Mouse (Mus musculus) cerebellum, adult 2 months (tissue): Measurements from ENCODE around the gene Hspg2. TPM values are rescaled to one million over a fixed set of nuclear protein-coding genes. Genes with fewer than 3 reads are reported as not detected.

ENCODE experiments used
- DNase-seq, 2 experiments: peaks; one replicate each; pipeline ENCODE4 v3.0.0; 2021
- H3K27ac ChIP-seq: fragments of 200-500 bp; 2 replicates; pipeline ENCODE4 v1.5.1; 2012; ENCODE audit warnings: low read length, control low read depth, inconsistent platforms; ENCODE audit not compliant: insufficient read depth
- H3K27me3 ChIP-seq: fragments of 200-500 bp; 2 replicates; pipeline ENCODE4 v1.6.1; 2012; ENCODE audit warnings: inconsistent platforms, mild to moderate bottlenecking, low read length, moderate library complexity; ENCODE audit not compliant: control insufficient read depth, insufficient read depth
- H3K4me1 ChIP-seq: fragments of 200-500 bp; 2 replicates; pipeline ENCODE4 v1.6.1; 2011; ENCODE audit warnings: low read length; ENCODE audit not compliant: control insufficient read depth, insufficient read depth
- H3K4me3 ChIP-seq: fragments of 200-500 bp; replicated peaks from 2 replicates; pipeline ENCODE3; 2011; ENCODE audit warnings: mild to moderate bottlenecking, low read depth, low read length, control low read depth; ENCODE audit not compliant: insufficient read depth
- CTCF ChIP-seq: fragments of 200-500 bp; IDR thresholded peaks from 2 replicates; pipeline ENCODE4 v1.5.1; 2011; ENCODE audit warnings: low read depth, mild to moderate bottlenecking, control low read depth, low read length, moderate library complexity, borderline replicate concordance; ENCODE audit not compliant: insufficient read depth
- POLR2A ChIP-seq: fragments of 200-500 bp; IDR thresholded peaks from 2 replicates; pipeline ENCODE4 v1.6.1; 2011; ENCODE audit warnings: low read length, control low read depth, borderline replicate concordance; ENCODE audit not compliant: insufficient read depth
- WGBS: fragments of 180-500 bp; shearing (Covaris S2); methylation state at CpG from one replicate; pipeline ENCODE4 v1.1.7; 2018; 5-methylcytosine and 5-hydroxymethylcytosine counted together
- polyA plus RNA-seq: library from polyadenylated mRNA; depleted of rRNA; stranded (reverse); fragments of >200 nt; gene quantifications from 2 replicates; pipeline ENCODE4 v1.2.3, GENCODE M21; 2012

Gene Hspg2
- polyA plus RNA-seq, 1 experiment: 2.8 TPM

DNA sequence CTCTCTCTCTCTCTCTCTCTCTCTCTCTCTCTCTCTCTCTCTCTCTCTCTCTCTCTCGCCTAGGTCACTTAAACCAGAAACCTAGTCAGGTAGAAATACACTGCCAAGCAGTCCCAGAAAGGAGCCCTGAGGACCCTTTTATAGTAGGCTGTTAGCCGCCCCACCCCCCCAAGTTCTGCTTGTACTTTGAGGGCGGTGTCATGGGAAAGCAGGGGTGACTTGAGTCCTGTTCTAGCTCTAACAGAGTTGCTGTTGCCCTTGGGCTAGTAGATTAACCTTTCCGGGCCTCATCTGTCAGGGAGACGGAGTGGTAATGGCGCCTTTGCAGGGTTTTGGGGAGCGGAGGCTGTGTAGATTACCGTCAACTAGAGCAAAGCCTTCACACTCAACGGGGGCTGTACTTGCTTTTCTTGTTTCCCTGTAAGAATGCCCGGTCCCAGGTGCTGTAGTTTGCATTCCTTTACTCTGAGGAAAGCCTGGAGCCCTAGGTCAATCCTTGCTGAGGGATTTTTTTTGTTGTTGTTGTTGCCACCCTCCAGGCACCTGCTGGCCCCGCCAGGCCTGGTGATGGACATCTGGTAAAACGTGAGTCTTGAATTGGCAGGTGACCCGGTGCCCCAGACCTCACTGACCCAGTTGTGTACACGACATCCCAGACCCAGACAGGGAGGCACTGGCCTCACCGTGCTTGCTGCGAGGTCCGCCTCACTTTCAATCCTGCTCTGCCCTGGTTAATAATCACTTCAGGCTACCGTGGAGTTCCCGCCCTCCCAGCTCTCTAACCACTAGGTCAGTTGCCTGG is 11.8 kb downstream of the Hspg2 start:
- H3K4me1 ChIP-seq: peaks cover 16% of the 10 kb centered on the region
- TF ChIP-seq POLR2A (no peak), CTCF (no peak)
- WGBS: 87% methylated on average over 19 of the region's 19 CpGs
- H3K4me3 ChIP-seq: no peak overlapping the region
- no peaks in the 10 kb centered on the region for H3K27me3 ChIP-seq
- no peak overlapping the region for H3K27ac ChIP-seq
- DNase-seq: no peak

DNA sequence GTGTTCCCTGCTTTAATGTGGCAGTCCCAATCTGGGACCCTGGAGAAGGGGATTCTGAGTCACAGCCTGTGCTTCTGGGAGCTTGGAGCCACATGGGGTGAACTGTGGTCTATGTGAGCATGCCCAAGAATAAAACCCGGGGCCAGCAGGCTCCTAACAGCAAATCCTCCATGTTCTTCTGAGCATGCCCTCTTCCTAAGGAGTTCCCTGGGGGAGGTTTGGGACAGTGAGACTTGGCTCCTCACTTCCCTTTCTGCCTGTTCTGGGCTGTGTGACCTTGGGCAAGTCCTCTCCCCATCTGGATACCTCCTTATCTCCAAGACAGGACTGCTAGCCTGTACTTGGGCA is 12.4 kb downstream of the Hspg2 start:
- no peak for TF ChIP-seq CTCF
- TF ChIP-seq POLR2A: no peak
- DNase-seq: no peak
- H3K4me3 ChIP-seq: no peak overlapping the region
- no peaks in the 10 kb centered on the region for H3K27me3 ChIP-seq
- peaks cover 20% of the 10 kb centered on the region for H3K4me1 ChIP-seq
- no peak overlapping the region for H3K27ac ChIP-seq
- WGBS: 35% methylated on average over 1 of the region's 1 CpGs

DNA sequence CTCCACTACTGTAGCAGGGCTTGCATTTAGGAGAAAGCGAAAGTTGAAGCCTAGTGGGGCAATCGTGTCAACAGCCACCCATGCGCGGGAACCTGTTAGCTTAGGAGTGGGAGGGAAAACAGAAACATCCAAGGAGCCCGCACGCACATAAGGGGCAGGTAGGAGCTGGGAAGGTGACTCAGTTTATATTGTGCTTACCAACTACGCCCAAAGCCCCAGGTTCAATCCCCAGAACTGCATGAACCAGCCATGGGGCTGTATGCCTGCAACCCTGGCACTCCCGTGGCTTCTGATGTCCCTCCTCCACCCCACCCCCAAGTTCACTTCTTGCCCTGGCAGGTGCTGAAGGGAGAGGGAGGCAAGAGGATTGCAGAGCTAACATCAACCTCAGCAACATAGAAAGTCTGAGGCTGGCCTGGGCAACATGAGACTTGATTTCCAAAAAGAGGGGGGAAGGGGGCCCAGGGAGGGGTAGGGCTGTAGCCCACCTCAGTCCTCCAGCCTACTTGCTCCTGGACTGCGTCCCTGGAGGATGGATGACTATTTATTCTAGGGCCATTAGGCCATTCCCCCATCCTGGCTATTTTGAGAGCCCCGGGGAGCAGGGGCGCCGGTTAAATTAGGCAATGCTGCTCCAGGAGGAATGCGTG is 12.9 kb downstream of the Hspg2 start:
- no peak for TF ChIP-seq POLR2A
- TF ChIP-seq CTCF: no peak
- WGBS: 95% methylated on average over 13 of the region's 13 CpGs
- Histone ChIP-seq H3K4me1 (peaks cover 25% of the 10 kb centered on the region), H3K27ac (no peak overlapping the region), H3K27me3 (no peaks in the 10 kb centered on the region), H3K4me3 (no peak overlapping the region)
- DNase-seq: no peak

DNA sequence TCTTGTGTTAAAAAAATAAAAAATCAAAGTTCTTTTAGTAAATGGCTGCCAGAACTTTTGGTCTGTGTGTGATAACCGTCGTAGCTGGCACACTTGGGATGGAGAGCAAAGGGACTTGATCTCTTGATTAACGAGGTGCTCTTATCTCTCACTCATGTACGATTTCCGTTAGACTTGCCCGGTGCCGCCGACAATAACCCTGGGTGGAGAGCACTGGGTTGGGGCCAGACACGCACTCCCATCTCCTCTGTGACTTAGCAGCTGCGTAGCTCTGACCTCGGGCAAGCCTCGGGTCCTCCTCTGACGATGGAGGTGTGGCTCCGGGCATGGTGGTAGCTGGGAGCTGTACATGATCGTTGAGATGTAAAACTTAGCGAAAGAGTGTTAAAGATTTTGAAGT is 15.3 kb downstream of the Hspg2 start:
- WGBS: 45% methylated on average over 16 of the region's 16 CpGs
- H3K27ac ChIP-seq: no peak overlapping the region
- TF ChIP-seq POLR2A (no peak), CTCF (no peak)
- no peaks in the 10 kb centered on the region for H3K27me3 ChIP-seq
- no peak for DNase-seq
- H3K4me1 ChIP-seq: peaks cover 34% of the 10 kb centered on the region
- H3K4me3 ChIP-seq: no peak overlapping the region

DNA sequence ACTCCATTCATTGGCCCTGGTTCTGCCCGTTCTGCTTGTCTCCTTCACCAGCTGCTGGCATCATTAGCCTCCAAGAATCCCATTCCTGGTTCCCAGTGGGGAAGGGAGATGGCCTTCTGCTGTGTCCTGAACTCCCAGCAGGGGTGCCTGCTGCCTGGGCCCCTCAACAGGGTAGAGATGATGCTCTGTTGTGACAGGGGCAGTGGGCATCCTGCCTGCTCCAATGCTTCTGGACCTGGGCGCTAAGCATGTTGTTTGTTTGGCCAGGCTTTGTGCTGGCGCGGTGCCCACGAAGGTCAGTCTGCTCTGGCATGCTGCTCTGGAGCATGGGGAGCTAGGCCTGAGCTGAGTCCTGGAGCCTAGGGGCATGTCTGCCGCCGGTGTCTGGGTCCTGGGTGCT is 16.0 kb downstream of the Hspg2 start:
- Histone ChIP-seq H3K4me1 (peaks cover 41% of the 10 kb centered on the region), H3K27me3 (no peaks in the 10 kb centered on the region), H3K4me3 (no peak overlapping the region), H3K27ac (0 out of 2 replicates have a peak overlapping the region, but pooled peaks have one; percentile 4)
- DNase-seq: peak; percentile 86 to 88
- WGBS: 2% methylated on average over 7 of the region's 7 CpGs
- no peak for TF ChIP-seq POLR2A
- no peak for TF ChIP-seq CTCF

DNA sequence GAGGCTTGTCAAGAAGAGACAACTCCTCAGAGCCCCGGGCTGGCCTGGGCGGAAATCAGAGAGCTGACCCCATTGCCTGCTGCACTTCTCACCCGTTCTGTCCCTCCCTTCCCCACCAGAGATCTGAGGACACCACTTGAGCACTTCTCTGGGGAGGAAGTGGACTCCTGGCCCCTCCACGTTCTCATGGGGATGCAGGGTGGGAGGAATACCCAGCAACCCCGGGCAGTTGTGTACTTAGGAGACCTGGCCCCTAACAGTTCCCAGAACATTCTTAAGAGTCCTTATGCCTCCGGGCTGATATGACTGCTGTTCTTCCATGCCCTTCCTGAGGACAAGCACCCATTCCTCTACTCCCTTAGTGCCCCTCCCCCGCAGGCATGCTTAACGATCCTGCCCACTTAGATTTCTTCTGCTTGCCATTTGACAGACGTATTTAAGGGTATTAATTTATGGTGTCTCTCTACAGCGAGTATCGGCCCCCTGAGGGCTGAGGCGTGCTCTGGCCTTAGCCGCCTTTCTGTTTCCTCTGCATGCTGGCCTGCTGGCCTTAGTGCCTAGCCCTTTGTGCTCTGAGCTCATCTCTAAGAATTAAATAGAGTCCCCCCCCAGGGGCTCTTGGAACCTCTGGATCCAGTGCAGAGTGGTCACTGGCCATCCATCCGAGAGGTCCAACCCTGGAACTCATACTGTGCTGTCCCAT is 16.8 kb downstream of the Hspg2 start:
- DNase-seq: no peak
- Histone ChIP-seq H3K4me3 (no peak overlapping the region), H3K27ac (no peak overlapping the region), H3K4me1 (peaks cover 41% of the 10 kb centered on the region), H3K27me3 (no peaks in the 10 kb centered on the region)
- 74% methylated on average over 14 of the region's 14 CpGs for WGBS
- no peak for TF ChIP-seq POLR2A
- TF ChIP-seq CTCF: no peak

DNA sequence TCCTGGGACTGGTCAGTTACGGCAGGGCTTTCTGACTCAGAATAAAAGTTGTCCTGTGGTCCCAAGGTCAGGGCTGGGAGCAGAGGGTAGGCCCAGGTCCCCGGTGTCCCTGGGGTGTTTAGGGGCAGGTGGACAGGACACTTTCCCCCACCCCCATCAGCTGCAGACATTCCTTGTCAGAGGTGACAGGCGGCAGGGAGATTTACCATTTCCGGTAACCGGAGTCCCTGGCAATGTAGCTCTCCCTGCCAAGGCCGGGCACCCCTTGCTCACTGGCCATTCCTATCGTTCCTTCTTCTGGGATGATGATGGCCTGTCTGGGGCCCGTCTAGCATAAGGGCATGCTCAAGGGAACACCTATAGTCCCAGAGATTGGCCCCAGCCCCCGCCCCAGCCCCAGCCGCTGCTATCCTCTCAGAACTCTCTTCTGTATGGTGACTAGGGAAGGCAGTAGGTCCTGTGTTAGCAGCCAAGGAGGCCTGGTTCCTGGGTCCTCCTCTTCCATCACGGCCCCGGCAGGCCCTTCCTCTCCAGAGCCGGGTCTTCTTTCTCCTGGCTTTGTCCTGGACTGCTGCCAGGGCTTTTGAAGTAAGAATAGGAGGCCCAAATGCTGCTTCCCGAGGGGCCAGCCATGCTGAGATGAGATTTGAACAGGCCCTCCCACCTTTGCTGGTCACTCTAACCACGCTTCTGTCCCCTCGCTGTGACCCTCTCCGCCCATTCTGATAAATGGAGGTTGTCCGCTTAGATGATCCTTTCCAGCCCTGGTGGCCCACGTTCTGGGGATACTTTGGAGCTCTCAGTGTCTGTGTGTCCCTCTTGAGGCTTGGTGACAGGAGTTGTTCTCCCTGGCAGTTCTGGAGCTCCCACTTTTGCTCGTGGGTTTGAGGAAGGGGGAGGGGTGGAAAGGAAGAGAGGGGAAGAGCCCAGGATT is 17.8 kb downstream of the Hspg2 start:
- H3K4me3 ChIP-seq: no peak overlapping the region
- H3K27me3 ChIP-seq: no peaks in the 10 kb centered on the region
- no peak overlapping the region for H3K27ac ChIP-seq
- H3K4me1 ChIP-seq: peaks cover 41% of the 10 kb centered on the region
- no peak for TF ChIP-seq CTCF
- no peak for TF ChIP-seq POLR2A
- 84% methylated on average over 20 of the region's 20 CpGs for whole genome bisulfite sequencing
- no peak for DNase-seq
